Mouse (Mus musculus) hindbrain, embryonic 12.5 days (tissue): ENCODE measurements around the gene Csrnp1. TPM values are rescaled to one million over a fixed set of nuclear protein-coding genes. Genes with fewer than 3 reads are reported as not detected.

ENCODE experiments used
- ATAC-seq: fragments of 200-750 bp; cut with Nextera tagmentation; 2 replicates; pipeline ENCODE4 v1.8.0; 2017; ENCODE audit warnings: moderate TSS enrichment; ENCODE audit not compliant: low FRiP score
- H3K27ac ChIP-seq: fragments of 300-500 bp; sonication (generic); 2 replicates; pipeline ENCODE4 v1.5.1; 2016; ENCODE audit warnings: mild to moderate bottlenecking
- H3K27me3 ChIP-seq: fragments of 300-500 bp; sonication (generic); 2 replicates; pipeline ENCODE4 v1.6.1; 2016; ENCODE audit warnings: mild to moderate bottlenecking
- H3K36me3 ChIP-seq: fragments of 300-500 bp; sonication (generic); 2 replicates; pipeline ENCODE4 v1.6.1; 2016; ENCODE audit warnings: mild to moderate bottlenecking
- H3K4me1 ChIP-seq: fragments of 300-500 bp; sonication (generic); 2 replicates; pipeline ENCODE4 v1.6.1; 2016
- H3K4me2 ChIP-seq: fragments of 300-500 bp; sonication (generic); replicated peaks from 2 replicates; pipeline ENCODE4 v1.6.1; 2016; ENCODE audit warnings: mild to moderate bottlenecking
- H3K4me3 ChIP-seq: fragments of 300-500 bp; sonication (generic); 2 replicates; pipeline ENCODE4 v1.5.1; 2016; ENCODE audit warnings: mild to moderate bottlenecking
- H3K9ac ChIP-seq: fragments of 300-500 bp; sonication (generic); 2 replicates; pipeline ENCODE4 v1.6.1; 2016; ENCODE audit warnings: mild to moderate bottlenecking, moderate library complexity
- H3K9me3 ChIP-seq: fragments of 300-500 bp; sonication (generic); replicated peaks from 2 replicates; pipeline ENCODE4 v1.6.1; 2016; ENCODE audit warnings: mild to moderate bottlenecking
- WGBS: fragments of 180-500 bp; shearing (Covaris S2); methylation state at CpG from one replicate; pipeline ENCODE4 v1.1.7; 2016; 5-methylcytosine and 5-hydroxymethylcytosine counted together
- polyA plus RNA-seq: library from polyadenylated mRNA; unstranded; fragments of >200 nt; fragmentation: Nextera tagmentation; extraction: Ambion mirVana; gene quantifications from 2 replicates; pipeline ENCODE4 v1.2.1, GENCODE M21; 2016

Csrnp1 gene
- polyA plus RNA-seq, 1 experiment from 2014 or later, result 2.6 TPM

DNA sequence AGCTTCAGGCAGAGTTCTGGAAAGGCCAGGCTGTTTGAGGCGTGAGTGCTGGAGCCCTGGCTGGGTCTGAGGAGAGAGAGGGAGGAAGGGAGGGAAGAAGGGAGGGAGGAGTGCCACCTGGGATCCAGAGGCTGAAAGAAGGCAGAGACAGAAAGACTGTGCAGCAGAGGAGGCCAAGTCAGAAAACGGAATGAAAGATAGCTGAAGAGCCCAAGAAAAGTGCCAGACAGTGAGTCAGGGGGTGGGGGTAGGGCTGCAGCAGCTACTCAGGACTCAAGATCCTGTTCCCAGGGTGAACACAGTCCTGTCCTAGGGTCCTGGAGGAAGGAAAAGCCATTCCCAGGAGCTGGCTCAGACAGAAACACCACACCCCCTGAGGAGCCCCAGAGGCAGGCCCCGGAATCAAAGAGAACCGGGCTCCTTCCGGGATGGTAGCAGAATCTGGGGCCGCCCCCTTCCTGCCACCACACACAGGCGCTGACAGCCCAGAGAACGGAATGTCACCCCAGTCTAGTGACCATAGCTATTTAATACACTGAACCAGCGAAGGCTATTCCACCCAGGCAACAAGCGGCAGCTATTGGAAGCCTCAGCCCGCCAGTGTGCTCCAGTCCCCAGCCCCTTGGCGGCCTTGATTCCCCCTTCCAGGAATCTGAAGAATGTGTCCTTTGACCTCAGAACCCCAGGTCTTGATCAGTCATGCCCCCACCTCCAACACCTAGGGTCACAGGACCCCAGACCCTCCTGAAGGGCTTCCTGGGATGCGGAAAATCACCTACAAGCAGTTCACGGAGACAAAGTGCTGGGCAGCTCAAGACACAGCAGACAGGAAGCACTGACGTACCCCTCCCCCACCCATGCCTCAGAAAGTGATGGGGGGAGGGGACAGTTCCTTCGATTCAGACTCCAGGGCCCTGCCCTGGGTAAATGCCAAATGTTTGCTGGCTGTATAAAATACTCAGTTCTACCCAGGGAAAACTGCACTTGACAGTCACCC is 3.0 kb downstream of the Csrnp1 start:
- H3K9me3 ChIP-seq, result no peaks in the 10 kb centered on the region
- peaks cover 65% of the 10 kb centered on the region for H3K4me1 ChIP-seq
- peak overlapping the region; percentile 84 for H3K27ac ChIP-seq
- peak overlapping the region; percentile 38; the same call in 1 of the 2 replicates for H3K9ac ChIP-seq
- peaks cover 27% of the 10 kb centered on the region for H3K27me3 ChIP-seq
- peak; percentile 29 for ATAC-seq
- 2% methylated on average over 16 of the region's 16 CpGs for WGBS
- peak overlapping the region; percentile 87 for H3K4me2 ChIP-seq
- H3K36me3 ChIP-seq, result no peaks in the 10 kb centered on the region
- peak overlapping the region; percentile 24 for H3K4me3 ChIP-seq

DNA sequence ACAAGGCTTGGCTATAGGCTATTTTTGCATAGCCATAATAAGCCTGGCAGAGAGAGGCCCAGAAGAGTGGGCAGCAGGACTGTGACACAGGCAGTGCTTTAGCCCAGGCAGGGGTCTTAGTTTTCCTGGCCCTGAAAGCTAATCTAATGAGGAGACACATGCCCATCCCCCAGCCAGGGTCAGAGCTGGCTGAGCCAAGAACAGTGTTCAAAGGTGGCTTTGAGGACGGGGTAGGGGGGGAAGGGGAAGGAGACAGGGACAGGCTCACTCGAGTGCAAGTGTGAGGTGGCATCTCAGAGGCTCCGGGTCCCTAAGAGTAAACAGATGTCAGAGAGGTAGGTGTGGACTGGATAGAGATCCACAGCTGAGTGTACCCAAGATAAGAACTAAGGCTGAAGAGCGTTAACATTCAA is 3.7 kb downstream of the Csrnp1 start:
- Histone ChIP-seq H3K4me2 (peak overlapping the region; percentile 87), H3K27me3 (peaks cover 27% of the 10 kb centered on the region), H3K9me3 (no peaks in the 10 kb centered on the region), H3K36me3 (no peaks in the 10 kb centered on the region), H3K4me1 (peaks cover 65% of the 10 kb centered on the region), H3K27ac (peak overlapping the region; percentile 84), H3K4me3 (no peak overlapping the region), H3K9ac (peak overlapping the region; percentile 38; the same call in 1 of the 2 replicates)
- ATAC-seq, result no peak
- WGBS, result 6% methylated on average over 4 of the region's 4 CpGs

DNA sequence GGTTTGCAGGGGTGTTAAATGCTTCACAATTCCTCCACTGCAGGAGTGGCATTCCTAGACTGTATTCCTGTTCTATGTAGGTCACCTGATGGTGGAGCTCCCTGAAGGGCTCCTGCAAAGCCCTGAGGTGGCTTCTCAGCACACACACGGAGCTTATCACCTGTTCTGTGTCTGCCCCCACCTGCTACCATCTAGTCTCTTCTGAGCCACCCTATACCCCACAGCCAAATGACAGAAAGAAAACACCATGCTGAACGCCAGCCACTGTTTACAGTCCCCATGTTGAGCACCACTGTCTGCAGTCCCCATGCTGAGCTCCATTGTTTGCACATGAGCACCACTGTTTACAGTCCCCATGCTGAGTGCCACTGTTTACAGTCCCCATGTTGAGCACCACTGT is 4.7 kb downstream of the Csrnp1 start:
- no peak for ATAC-seq

DNA sequence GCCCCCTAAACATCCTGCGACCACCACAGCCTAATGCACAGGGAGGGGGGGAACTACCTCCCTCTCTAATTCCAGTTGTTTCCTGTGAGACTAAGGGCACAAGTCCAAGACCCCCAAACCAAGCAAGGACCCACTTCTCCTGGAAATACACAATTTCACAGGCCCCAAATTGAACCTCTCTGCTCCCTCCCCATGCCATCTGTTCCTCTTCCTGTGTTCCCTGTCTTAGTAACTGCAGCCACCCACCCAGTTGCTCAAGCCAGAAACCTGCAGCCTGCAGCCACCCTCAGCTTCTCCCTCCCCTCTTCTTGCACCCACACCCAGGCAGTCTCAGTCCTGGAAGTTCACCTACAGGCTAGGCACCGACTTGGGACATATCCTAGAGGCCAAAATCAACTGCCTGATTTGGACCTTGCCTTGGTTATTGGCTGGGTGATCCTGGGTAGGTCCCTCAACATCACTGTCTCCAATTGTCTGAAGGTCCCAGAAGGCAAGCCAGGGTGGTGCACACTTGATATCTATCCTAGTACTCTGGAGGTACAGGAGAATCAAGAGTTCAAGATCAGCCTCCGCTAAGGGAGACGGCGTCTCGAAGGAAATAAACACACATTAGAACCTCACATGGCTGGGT is 5.5 kb downstream of the Csrnp1 start:
- 86% methylated on average over 6 of the region's 6 CpGs for WGBS
- ATAC-seq, result no peak
- peaks cover 58% of the 10 kb centered on the region for H3K4me1 ChIP-seq
- no peak overlapping the region for H3K27ac ChIP-seq
- H3K36me3 ChIP-seq, result no peaks in the 10 kb centered on the region
- H3K4me2 ChIP-seq, result no peak overlapping the region
- H3K4me3 ChIP-seq, result no peak overlapping the region
- H3K9ac ChIP-seq, result no peak overlapping the region
- peaks cover 18% of the 10 kb centered on the region for H3K27me3 ChIP-seq
- no peaks in the 10 kb centered on the region for H3K9me3 ChIP-seq

More for the DNA sequence above, 4.7 kb downstream of the Csrnp1 start:
- Histone ChIP-seq H3K27ac (no peak overlapping the region), H3K27me3 (peaks cover 25% of the 10 kb centered on the region), H3K4me2 (no peak overlapping the region), H3K9ac (no peak overlapping the region), H3K9me3 (no peaks in the 10 kb centered on the region), H3K36me3 (no peaks in the 10 kb centered on the region), H3K4me3 (no peak overlapping the region), H3K4me1 (peaks cover 65% of the 10 kb centered on the region)
- 42% methylated on average over 2 of the region's 2 CpGs for WGBS

DNA sequence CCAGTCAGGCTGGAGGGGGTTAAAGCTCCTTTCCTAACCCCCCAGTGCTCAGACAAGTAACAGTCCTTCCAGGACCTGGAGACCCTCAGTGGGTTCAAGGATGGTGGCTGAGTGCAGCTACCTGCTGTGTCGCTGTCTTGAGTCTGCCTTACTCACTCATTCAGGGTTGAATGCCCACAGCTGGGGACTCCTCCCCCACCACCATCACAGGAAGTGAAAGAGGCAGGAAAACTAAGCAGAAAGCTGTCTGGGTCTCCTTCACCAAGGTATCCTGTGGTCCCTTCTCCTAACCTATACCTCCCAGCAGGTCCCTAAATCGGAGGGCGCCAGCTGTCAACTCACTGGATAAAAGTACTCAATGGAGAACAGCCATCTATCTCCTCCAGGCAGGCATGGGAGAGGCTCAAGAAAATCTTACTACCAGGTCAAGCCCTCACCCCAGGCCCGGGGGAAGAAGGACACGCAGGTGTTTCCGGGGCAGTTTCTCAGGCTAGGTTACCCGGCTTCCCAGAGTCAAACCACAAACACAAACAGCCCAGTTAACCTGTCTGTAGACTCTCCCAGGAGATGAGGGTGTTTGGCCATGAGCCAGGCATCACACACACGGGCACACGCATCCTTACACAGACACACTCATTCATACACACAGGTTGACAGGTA is 6.2 kb downstream of the Csrnp1 start:
- H3K36me3 ChIP-seq, result no peaks in the 10 kb centered on the region
- no peaks in the 10 kb centered on the region for H3K9me3 ChIP-seq
- H3K27ac ChIP-seq, result peak overlapping the region; percentile 12; the same call in 1 of the 2 replicates
- H3K27me3 ChIP-seq, result peaks cover 14% of the 10 kb centered on the region
- no peak overlapping the region for H3K4me3 ChIP-seq
- WGBS, result 52% methylated on average over 9 of the region's 9 CpGs
- no peak overlapping the region for H3K4me2 ChIP-seq
- no peak for ATAC-seq
- H3K9ac ChIP-seq, result no peak overlapping the region
- peaks cover 53% of the 10 kb centered on the region for H3K4me1 ChIP-seq

DNA sequence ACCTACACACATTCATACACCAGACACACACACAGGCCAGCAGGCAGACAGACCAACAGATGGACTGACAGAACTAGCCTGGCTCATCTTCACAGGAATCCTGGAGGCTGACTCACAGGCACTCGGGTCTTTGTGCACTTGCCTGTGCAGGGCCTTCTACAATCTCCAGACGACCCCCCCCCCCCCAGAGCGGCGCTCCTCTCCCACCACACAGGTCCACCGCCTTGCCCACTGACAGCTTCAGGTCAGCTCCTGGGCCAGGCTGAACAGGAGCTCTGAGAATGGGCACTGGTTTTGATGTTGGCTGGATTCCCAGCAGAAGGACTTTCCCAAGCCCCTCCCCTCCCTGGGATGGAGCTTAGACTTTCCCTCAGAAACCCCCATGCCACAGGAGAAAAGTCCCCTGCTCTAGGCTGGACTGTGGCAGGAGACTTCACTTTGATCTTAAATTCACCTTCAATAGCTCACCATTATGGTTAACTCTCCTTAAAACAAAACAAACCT is 6.8 kb downstream of the Csrnp1 start:
- 0 out of 2 replicates have a peak, but pooled peaks cover 8% of the 10 kb centered on the region for H3K27me3 ChIP-seq
- peaks cover 46% of the 10 kb centered on the region for H3K4me1 ChIP-seq
- ATAC-seq, result no peak
- no peak overlapping the region for H3K4me2 ChIP-seq
- H3K9me3 ChIP-seq, result no peaks in the 10 kb centered on the region
- no peak overlapping the region for H3K4me3 ChIP-seq
- no peak overlapping the region for H3K9ac ChIP-seq
- H3K36me3 ChIP-seq, result 0 out of 2 replicates have a peak, but pooled peaks cover 2% of the 10 kb centered on the region
- H3K27ac ChIP-seq, result 0 out of 2 replicates have a peak overlapping the region, but pooled peaks have one; percentile 12
- 46% methylated on average over 5 of the region's 5 CpGs for WGBS

DNA sequence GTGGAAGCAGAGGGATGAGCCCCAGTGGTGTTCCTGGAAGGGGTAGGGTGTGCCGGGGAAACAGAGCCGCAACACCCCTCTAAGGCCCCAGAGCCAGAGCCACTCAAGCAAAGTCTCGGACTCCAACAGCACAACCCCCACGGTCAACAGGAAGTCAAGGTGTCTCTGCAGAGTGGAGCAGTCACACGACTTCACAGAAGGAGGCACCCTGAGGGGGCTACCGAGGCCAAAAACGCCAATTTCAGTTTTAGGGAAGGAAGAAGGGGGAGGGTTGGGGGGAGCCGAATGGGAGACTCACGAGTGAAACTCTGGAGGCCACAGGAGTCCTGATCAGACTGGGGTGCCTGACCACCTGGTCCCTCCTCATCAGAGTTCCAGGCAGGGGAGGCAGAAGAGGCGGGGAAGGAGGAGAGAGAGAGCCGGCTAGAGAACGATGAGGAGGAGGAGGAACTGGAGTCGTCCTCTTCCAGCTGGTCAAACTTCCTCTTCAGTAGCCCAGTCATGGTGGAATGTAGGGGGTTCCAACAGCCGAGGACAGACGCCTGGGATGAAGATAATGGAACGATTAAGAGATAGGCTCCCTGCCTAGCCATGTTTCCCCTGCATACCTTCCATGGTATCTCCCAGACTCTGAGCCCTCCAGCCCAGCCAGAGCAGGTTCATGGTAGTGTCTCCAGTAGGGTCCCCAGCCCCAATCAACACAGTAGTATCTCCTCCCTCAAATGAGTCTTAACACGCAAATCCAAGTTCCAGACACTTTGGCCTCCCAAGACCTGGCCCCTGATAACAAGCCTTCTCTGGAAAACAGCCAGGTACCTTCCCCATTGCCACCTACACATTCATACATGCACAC is 7.5 kb downstream of the Csrnp1 start:
- Histone ChIP-seq H3K4me3 (no peak overlapping the region), H3K4me2 (no peak overlapping the region), H3K27me3 (0 out of 2 replicates have a peak, but pooled peaks cover 2% of the 10 kb centered on the region), H3K27ac (no peak overlapping the region), H3K4me1 (peaks cover 39% of the 10 kb centered on the region), H3K36me3 (0 out of 2 replicates have a peak, but pooled peaks cover 2% of the 10 kb centered on the region), H3K9me3 (no peaks in the 10 kb centered on the region), H3K9ac (no peak overlapping the region)
- WGBS, result 57% methylated on average over 17 of the region's 17 CpGs
- ATAC-seq, result no peak

DNA sequence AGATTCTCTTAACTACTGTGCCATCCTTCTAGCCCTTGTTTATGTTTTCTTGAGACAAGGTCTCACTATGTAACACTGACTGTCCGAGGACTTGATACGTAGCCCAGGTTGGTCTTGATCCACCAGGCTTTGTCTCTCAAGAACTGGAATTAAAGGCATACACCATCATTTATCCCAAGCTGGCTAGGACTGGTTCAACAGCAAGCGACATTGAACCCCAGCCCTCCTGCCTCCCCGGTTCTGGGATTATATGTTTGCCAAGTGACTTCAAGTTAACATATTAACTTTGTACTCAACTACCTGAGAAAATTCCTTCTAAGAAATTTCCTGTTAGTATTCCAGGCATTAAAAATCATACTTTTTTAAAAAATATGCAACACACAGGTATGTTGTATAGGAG is 9.2 kb downstream of the Csrnp1 start:
- Histone ChIP-seq H3K9ac (no peak overlapping the region), H3K4me2 (no peak overlapping the region), H3K4me3 (no peak overlapping the region), H3K36me3 (0 out of 2 replicates have a peak, but pooled peaks cover 2% of the 10 kb centered on the region), H3K9me3 (no peaks in the 10 kb centered on the region), H3K27ac (no peak overlapping the region), H3K27me3 (0 out of 2 replicates have a peak, but pooled peaks cover 2% of the 10 kb centered on the region), H3K4me1 (peaks cover 28% of the 10 kb centered on the region)
- ATAC-seq, result no peak
- WGBS, result 96% methylated on average over 4 of the region's 4 CpGs

DNA sequence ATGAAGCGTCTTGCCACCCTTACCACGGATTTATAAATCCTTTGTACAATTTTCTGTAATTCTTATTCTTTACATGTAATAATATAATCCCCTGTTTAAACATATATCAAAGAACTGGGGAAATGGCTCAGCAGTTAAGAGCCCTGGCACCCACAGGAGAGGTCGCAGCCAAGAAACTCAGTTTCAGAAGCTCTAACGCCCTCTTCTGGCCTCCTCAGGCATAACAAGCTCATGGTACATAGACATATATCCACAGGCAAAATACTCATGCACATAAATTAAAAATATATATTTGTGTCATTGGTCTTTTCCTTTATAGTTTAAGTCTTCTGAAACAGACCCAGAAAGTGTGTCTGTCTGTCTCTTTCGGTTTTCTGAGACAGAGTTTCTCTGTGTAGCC is 9.8 kb downstream of the Csrnp1 start:
- ATAC-seq, result no peak
- Histone ChIP-seq H3K4me1 (peaks cover 26% of the 10 kb centered on the region), H3K36me3 (0 out of 2 replicates have a peak, but pooled peaks cover 2% of the 10 kb centered on the region), H3K9ac (no peak overlapping the region), H3K27me3 (0 out of 2 replicates have a peak, but pooled peaks cover 2% of the 10 kb centered on the region), H3K9me3 (no peaks in the 10 kb centered on the region), H3K27ac (no peak overlapping the region), H3K4me2 (no peak overlapping the region), H3K4me3 (no peak overlapping the region)
- 79% methylated on average over 5 of the region's 5 CpGs for WGBS

DNA sequence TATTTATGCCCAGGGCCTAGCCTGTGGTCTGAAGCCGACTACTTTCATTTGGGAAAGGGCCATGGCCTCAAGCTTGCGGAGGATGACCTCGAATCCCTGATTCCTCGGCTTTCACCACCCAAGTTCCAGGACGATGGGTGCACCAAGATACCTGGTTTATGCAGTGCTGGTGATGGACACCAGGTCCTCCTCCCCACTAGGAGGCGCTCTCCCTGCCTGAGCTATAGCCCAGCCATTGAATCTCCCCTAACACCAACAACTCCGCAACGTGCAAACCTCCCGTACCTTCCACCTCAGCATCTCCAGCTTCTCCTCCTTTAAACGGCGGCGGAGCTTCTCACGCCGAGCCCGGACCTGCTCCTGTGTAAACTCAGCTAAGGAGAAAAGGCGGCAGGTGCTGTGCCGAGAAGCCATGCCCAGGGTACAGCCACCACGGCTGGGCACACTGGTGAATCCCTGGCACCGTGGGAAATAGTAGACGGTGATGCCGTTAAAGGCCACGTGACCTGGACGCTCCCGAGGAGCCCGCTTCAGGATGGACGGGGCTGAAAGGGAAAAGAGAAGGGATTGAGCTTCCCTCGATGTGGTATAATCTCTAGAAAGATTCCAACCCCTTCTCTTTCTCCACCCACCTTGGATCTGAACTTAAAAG is 10.5 kb downstream of the Csrnp1 start:
- 0 out of 2 replicates have a peak, but pooled peaks cover 2% of the 10 kb centered on the region for H3K27me3 ChIP-seq
- peaks cover 26% of the 10 kb centered on the region for H3K4me1 ChIP-seq
- 0 out of 2 replicates have a peak, but pooled peaks cover 2% of the 10 kb centered on the region for H3K36me3 ChIP-seq
- no peaks in the 10 kb centered on the region for H3K9me3 ChIP-seq
- H3K9ac ChIP-seq, result no peak overlapping the region
- H3K4me2 ChIP-seq, result no peak overlapping the region
- no peak for ATAC-seq
- no peak overlapping the region for H3K4me3 ChIP-seq
- WGBS, result 89% methylated on average over 26 of the region's 27 CpGs
- H3K27ac ChIP-seq, result no peak overlapping the region

DNA sequence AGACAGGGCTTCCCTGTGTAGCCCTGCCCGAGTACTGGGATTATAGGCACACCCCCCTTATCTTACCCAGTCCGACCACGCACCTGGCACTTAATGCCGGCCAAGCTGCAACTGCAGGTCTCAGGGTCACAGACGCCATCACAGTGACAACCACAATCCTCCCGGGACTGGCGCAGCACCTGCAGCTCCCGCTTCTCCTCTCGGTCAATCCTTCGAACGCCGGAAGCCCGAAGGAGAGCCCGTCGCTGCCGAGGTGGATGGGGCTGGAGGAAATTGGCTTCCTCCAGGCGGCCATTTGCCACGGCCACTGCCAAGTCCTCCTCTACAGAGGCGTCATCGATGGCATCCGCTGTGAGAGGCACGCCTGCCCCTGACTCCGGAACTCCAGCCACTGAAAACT is 11.2 kb downstream of the Csrnp1 start:
- H3K4me1 ChIP-seq, result peaks cover 21% of the 10 kb centered on the region
- no peaks in the 10 kb centered on the region for H3K9me3 ChIP-seq
- no peak overlapping the region for H3K4me3 ChIP-seq
- no peak overlapping the region for H3K4me2 ChIP-seq
- no peak overlapping the region for H3K9ac ChIP-seq
- no peak for ATAC-seq
- 95% methylated on average over 23 of the region's 23 CpGs for WGBS
- H3K27ac ChIP-seq, result no peak overlapping the region
- H3K27me3 ChIP-seq, result no peaks in the 10 kb centered on the region
- H3K36me3 ChIP-seq, result 0 out of 2 replicates have a peak, but pooled peaks cover 2% of the 10 kb centered on the region
